Mouse (Mus musculus) liver, postnatal 0 days (tissue): ENCODE measurements at regions not wholly inside any gene's neighbourhood (a gene's known extent, or its start where the extent isn't known, plus 50 kb on each side); places are given as distances from the start of the nearest gene placed in this dataset.

Experiments used
- ATAC-seq: fragments of 200-750 bp; cut with Nextera tagmentation; 2 replicates; pipeline ENCODE4 v1.8.0; 2017; ENCODE audit warnings: mild to moderate bottlenecking, moderate library complexity
- DNase-seq: peaks from one replicate; pipeline ENCODE4 v3.0.0-alpha.2; 2016
- H3K27ac ChIP-seq: fragments of 300-500 bp; sonication (generic); 2 replicates; pipeline ENCODE4 v1.5.1; 2014; ENCODE audit warnings: antibody characterized with exemption, moderate library complexity, mild to moderate bottlenecking, low read depth
- H3K27me3 ChIP-seq: fragments of 300-500 bp; sonication (generic); 2 replicates; pipeline ENCODE4 v1.6.1; 2014; ENCODE audit warnings: low read length, control low read depth, mixed read lengths; ENCODE audit not compliant: insufficient read depth
- H3K36me3 ChIP-seq: fragments of 300-500 bp; sonication (generic); replicated peaks from 2 replicates; pipeline ENCODE4 v1.6.1; 2014; ENCODE audit warnings: mild to moderate bottlenecking, control low read depth, low read length, moderate library complexity, mixed read lengths; ENCODE audit not compliant: insufficient read depth
- H3K4me1 ChIP-seq: fragments of 300-500 bp; sonication (generic); 2 replicates; pipeline ENCODE4 v1.6.1; 2014; ENCODE audit warnings: antibody characterized with exemption, mild to moderate bottlenecking, control low read depth; ENCODE audit not compliant: insufficient read depth
- H3K4me2 ChIP-seq: fragments of 300-500 bp; sonication (generic); 2 replicates; pipeline ENCODE4 v1.6.1; 2014; ENCODE audit warnings: low read depth, mild to moderate bottlenecking, low read length, moderate library complexity, mixed read lengths
- H3K4me3 ChIP-seq: fragments of 300-500 bp; sonication (generic); 2 replicates; pipeline ENCODE4 v1.5.1; 2014; ENCODE audit warnings: low read depth, low read length
- H3K9ac ChIP-seq: fragments of 300-500 bp; sonication (generic); replicated peaks from 2 replicates; pipeline ENCODE4 v1.6.1; 2014; ENCODE audit warnings: mild to moderate bottlenecking, moderate library complexity
- H3K9me3 ChIP-seq: fragments of 300-500 bp; sonication (generic); 2 replicates; pipeline ENCODE4 v1.6.1; 2016; ENCODE audit warnings: mild to moderate bottlenecking, control low read depth, low read length, mixed read lengths
- CTCF ChIP-seq: sonication (generic); IDR thresholded peaks from 2 replicates; pipeline ENCODE4 v1.5.1; 2016; ENCODE audit warnings: antibody characterized with exemption, low read depth
- EP300 ChIP-seq: IDR thresholded peaks from 2 replicates; pipeline ENCODE4 v1.6.1; 2016; ENCODE audit warnings: antibody characterized with exemption, low read depth, mild to moderate bottlenecking
- WGBS: fragments of 180-500 bp; shearing (Covaris S2); extraction: QIAGEN DNeasy Blood & Tissue Kit; methylation state at CpG from one replicate; pipeline ENCODE4 v1.1.7; 2014; ENCODE audit not compliant: insufficient replicate concordance; 5-methylcytosine and 5-hydroxymethylcytosine counted together

GRCm38 (mm10) chr1:193790579-193790978 is 420.5 kb upstream of the Camk1g start:
- 69% methylated on average over 2 of the region's 2 CpGs for WGBS
- TF ChIP-seq EP300 = no peak
- no peak for TF ChIP-seq CTCF
- ATAC-seq (no peak), DNase-seq (no peak)
- no peaks in the 10 kb centered on the region for H3K27me3 ChIP-seq
- H3K4me1 ChIP-seq = no peaks in the 10 kb centered on the region
- no peaks in the 10 kb centered on the region for H3K36me3 ChIP-seq
- no peak overlapping the region for H3K4me2 ChIP-seq
- H3K9ac ChIP-seq = no peak overlapping the region
- no peak overlapping the region for H3K4me3 ChIP-seq
- no peak overlapping the region for H3K27ac ChIP-seq
- H3K9me3 ChIP-seq = no peaks in the 10 kb centered on the region

- Histone ChIP-seq H3K27me3 (no peaks in the 10 kb centered on the region), H3K4me3 (no peak overlapping the region), H3K4me2 (no peak overlapping the region), H3K36me3 (no peaks in the 10 kb centered on the region), H3K9ac (no peak overlapping the region), H3K4me1 (no peaks in the 10 kb centered on the region), H3K9me3 (no peaks in the 10 kb centered on the region), H3K27ac (no peak overlapping the region)
- ATAC-seq = no peak
- TF ChIP-seq EP300 (no peak), CTCF (no peak)
- DNase-seq = no peak
- WGBS = 66% methylated on average over 2 of the region's 2 CpGs
These were observed 418.4 kb upstream of the Camk1g start for GRCm38 (mm10) chr1:193788496-193788895.

DNA sequence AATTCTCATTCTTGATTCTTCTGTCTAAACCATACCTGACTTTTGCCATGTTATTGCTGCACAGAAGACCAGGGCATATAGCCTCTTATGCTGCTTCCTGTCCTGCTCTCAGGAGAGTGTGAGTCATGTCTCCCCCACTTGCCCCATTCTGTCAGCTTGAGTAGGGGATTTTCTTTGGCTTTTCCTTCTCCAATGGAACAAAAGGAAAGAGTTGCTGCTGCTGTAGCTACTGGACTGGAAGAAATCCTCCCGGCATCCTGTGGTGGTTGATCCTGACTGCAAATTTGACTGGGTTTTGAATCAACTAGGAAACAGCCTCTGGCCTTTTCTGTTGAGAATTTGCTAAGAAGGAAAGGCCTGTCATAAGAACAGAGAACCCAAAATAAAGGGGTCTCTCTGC is 417.3 kb upstream of the Camk1g start:
- no peak overlapping the region for H3K27ac ChIP-seq
- DNase-seq (no peak), ATAC-seq (no peak)
- H3K27me3 ChIP-seq = no peaks in the 10 kb centered on the region
- H3K4me3 ChIP-seq = no peak overlapping the region
- TF ChIP-seq CTCF (no peak), EP300 (no peak)
- H3K4me1 ChIP-seq = no peaks in the 10 kb centered on the region
- H3K4me2 ChIP-seq = no peak overlapping the region
- no peaks in the 10 kb centered on the region for H3K9me3 ChIP-seq
- WGBS = 62% methylated on average over 1 of the region's 1 CpGs
- no peak overlapping the region for H3K9ac ChIP-seq
- H3K36me3 ChIP-seq = no peaks in the 10 kb centered on the region

DNA sequence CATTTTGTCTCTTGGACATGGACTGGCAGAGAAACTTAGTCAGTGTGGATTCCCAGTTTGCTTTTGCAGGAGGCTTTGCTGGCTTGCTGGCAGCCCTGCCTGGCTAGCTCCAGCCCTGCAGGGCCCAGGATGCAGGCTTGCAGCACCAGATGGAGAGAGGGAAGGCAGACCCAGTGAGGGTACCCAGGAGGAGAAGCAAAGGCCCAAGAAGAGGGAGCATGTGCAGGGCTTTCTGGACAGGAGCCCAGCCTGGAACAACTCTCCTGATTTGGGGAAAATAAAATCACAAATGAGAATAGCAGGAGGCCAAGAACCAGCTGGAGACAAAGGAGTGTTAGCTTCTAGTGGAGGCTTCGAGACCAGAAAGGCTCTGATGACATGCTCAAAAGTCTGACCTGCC is 414.9 kb upstream of the Camk1g start:
- no peak for ATAC-seq
- no peaks in the 10 kb centered on the region for H3K36me3 ChIP-seq
- no peaks in the 10 kb centered on the region for H3K9me3 ChIP-seq
- DNase-seq = no peak
- 54% methylated on average over 1 of the region's 1 CpGs for WGBS
- no peak for TF ChIP-seq CTCF
- no peak for TF ChIP-seq EP300
- H3K27ac ChIP-seq = no peak overlapping the region
- H3K4me1 ChIP-seq = no peaks in the 10 kb centered on the region
- no peak overlapping the region for H3K4me2 ChIP-seq
- H3K9ac ChIP-seq = no peak overlapping the region
- no peak overlapping the region for H3K4me3 ChIP-seq
- H3K27me3 ChIP-seq = no peaks in the 10 kb centered on the region

GRCm38 (mm10) chr1:193784526-193784925 is 414.4 kb upstream of the Camk1g start:
- no peak overlapping the region for H3K4me2 ChIP-seq
- no peaks in the 10 kb centered on the region for H3K9me3 ChIP-seq
- ATAC-seq = no peak
- no peak overlapping the region for H3K9ac ChIP-seq
- no peaks in the 10 kb centered on the region for H3K27me3 ChIP-seq
- H3K27ac ChIP-seq = no peak overlapping the region
- TF ChIP-seq EP300 (no peak), CTCF (no peak)
- DNase-seq = no peak
- 76% methylated on average over 2 of the region's 2 CpGs for WGBS
- H3K36me3 ChIP-seq = no peaks in the 10 kb centered on the region
- no peak overlapping the region for H3K4me3 ChIP-seq
- H3K4me1 ChIP-seq = no peaks in the 10 kb centered on the region

GRCm38 (mm10) chr1:193778181-193778580 is 408.1 kb upstream of the Camk1g start:
- no peak for DNase-seq

DNA sequence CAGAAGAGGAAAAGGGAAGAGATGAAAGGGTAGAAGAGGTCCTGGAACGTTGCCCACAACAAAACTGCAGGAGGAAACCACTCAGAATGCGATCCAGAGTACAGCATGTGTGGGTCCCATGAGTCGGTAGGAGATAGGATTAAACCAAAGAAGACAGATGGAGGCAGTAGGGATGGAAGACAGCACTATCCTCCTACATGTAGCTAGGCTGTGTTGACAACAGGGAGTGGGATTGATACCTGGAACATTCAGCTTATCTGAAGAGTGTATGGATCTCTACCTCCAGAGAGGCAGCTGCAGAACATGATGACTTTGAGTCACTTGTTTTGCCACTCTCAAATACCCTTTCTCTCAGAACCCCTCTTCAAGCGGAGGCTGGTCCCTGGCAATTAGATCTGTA is 399.4 kb upstream of the Camk1g start:
- H3K36me3 ChIP-seq = no peaks in the 10 kb centered on the region
- DNase-seq (no peak), ATAC-seq (no peak)
- no peaks in the 10 kb centered on the region for H3K4me1 ChIP-seq
- no peak overlapping the region for H3K4me2 ChIP-seq
- H3K9me3 ChIP-seq = no peaks in the 10 kb centered on the region
- H3K27ac ChIP-seq = no peak overlapping the region
- H3K9ac ChIP-seq = no peak overlapping the region
- H3K27me3 ChIP-seq = no peaks in the 10 kb centered on the region
- 66% methylated on average over 4 of the region's 4 CpGs for WGBS
- TF ChIP-seq CTCF = no peak
- TF ChIP-seq EP300 = no peak
- H3K4me3 ChIP-seq = no peak overlapping the region

More at GRCm38 (mm10) chr1:193778181-193778580, 408.1 kb upstream of the Camk1g start:
- H3K9ac ChIP-seq = no peak overlapping the region
- H3K4me1 ChIP-seq = no peaks in the 10 kb centered on the region
- no peak overlapping the region for H3K27ac ChIP-seq
- no peak for TF ChIP-seq EP300
- TF ChIP-seq CTCF = no peak
- 56% methylated on average over 1 of the region's 1 CpGs for WGBS
- H3K36me3 ChIP-seq = no peaks in the 10 kb centered on the region
- H3K4me2 ChIP-seq = no peak overlapping the region
- H3K27me3 ChIP-seq = no peaks in the 10 kb centered on the region
- H3K4me3 ChIP-seq = no peak overlapping the region
- no peaks in the 10 kb centered on the region for H3K9me3 ChIP-seq
- ATAC-seq = no peak
